Mouse (Mus musculus): ENCODE measurements around the gene Zfp282.

Gene Zfp282

GRCm38 (mm10) chr6:47957816-47958215, 80.8 kb downstream of the Zfp282 start:
- in situ Hi-C loops (cut with MboI; ENCODE audit: unreplicated experiment in 2 of 2) = loop anchor here in 1 of 2 experiments (5.0 kb wide), 1 partner anchor 41 kb away; no protein-coding TSS in a partner anchor
